Mouse (Mus musculus) spleen, postnatal 10 days (tissue): Measurements from ENCODE around the gene Grm8.

Experiments
- DNase-seq, 2 experiments: peaks; one replicate each; pipeline ENCODE4 v3.0.0; 2021 to 2022; ENCODE audit warnings: low spot score in 2 of 2

Grm8 gene

DNA sequence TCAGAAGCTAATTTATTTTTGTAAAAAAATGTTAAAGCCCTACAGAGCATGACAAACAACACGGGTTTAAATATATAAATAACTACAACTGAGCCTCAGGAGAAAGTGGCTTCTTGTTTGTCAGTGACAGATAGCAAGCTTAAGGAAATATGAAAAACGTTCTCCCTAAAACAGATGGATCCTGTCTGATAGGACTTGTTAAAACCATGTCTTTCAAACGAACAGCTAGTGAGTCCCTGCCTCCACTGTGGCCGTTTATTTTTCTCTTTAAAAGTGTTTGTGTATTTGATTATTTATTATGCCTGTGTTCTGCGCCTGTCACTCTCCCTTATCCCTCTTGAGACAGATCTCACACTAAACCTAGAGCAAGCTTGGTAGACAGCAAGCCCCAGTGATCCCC, 489.9 kb downstream of the Grm8 start:
- no peak for DNase-seq

DNA sequence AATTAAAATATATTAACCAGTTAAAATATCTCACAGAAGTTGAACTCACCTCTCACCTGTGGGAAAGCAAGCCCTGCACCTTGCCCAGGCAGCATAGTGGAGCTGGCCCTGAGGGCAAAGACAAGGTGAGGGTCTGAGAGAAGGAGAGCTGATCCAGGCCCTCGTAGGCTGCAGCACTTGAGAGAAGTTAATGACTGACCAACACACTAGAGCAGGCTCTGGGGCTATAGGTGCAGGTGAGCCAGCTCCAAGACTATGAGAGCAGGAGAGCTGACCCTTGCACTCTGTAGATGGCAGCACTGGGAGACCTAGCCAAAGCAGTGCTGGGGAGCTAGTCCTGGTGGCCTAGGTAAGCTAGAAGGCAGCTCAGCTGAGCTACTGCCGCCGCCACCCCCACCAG, 499.1 kb downstream of the Grm8 start:
- no peak for DNase-seq

DNA sequence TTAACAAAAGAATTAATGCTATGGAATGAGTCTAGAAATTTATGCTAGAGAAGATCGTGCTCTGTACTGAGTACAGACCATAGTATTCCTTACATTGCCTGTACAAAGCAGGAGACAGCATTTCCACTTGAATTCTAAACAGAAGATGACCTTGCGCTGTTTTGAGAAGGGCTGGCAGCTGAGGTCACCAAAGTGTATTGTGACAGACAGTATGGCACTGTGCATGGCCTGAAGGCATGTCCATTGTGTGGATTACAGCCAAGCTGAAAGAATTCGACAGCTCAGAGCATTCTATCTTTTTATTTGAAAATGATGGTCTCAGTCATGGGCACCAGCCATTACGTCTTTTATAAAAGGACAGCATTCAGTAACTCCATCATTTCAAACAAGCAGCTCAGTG, 517.5 kb downstream of the Grm8 start:
- DNase-seq = no peak

DNA sequence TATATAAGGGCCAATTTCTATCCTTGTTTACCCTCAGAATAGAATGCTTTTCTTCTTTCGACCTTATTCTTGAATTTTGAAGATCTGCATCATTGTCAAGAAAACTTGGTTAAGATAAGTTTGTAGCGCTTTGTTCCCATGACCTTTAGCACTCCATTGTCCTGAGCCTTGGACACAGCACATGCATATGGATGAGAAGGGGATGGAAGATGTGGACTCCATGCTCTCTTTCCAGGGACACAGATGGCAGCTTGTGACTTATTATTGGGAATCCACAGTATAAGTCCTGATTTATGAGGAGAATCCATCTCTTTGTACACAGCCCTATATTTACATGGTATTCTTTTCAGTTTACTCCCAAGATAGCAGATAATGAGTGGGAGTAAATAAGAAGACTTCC, 554.5 kb downstream of the Grm8 start:
- no peak for DNase-seq

DNA sequence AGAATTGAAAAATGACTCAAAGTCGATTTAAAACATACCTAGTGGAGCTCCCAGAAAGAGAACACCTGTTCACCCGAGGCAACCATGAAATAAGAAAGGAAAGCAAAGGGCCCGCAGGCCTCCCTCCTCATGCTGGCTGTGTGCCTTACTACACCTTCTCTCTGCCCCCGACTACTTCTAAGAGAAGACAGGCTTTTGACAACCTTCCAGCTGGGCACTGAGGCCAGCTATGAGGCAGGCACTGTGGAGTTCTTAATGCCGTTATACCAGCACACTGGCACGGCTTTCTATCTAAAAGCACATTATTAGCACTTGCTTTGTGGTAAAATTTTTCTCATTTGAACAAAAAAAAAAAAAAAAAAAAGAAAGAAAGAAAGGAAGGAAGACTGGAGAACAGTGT, 589.5 kb downstream of the Grm8 start:
- DNase-seq = no peak

DNA sequence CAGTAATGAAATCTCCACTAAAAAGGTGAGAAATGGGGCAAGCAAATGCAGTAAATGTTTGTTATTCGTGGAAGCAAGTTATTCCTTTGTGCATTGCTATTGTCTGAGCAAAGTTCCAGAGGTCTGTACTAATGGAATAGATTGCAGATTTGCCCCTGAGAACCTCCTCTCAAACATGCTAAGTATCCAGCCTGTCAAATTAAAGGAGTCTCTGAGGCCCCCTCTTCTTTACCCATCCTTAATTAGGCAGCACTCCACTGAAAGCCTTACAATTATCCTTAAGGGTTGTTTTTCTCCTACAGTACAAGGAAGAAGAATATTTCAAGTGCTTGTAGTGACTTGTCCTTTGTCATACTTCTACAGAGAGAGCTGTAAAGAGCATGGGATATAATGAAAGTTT, 617.4 kb downstream of the Grm8 start:
- DNase-seq = no peak

DNA sequence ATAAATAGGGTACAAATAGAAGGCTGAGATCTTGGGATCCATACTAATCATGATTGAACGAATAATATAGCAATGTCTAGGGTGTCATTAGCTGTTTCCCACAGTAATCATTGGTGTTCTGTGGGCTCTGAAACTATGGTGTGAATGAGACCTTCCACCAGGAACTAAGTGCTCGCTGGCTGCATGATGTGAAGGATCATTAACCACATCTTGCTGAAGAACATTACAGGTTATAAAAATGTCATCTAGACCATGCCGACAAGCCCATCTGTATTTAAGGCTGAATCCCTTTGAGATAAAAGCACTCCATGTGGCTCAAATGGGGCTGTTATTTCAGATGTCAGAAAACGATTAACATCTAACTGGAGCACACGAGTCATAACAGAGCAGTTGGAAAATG, 674.0 kb downstream of the Grm8 start:
- DNase-seq = no peak

DNA sequence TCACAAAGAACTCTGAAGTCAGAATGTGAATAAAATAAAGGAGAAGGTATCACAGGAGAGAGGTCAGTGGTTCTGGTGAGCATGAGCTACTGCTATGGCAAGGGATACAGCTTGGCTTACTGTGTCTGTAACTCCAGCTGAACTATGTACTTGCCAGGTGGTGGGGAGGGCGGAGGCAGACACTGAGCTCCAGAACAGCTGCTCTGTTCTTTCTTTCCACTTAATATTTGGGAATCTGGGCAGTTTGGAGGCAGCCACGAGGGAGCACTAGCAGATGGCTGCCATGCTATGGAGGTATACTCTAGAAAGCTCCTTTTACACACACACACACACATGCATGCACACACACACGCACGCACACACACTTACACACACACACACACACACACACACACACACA, 726.5 kb downstream of the Grm8 start:
- no peak for DNase-seq

DNA sequence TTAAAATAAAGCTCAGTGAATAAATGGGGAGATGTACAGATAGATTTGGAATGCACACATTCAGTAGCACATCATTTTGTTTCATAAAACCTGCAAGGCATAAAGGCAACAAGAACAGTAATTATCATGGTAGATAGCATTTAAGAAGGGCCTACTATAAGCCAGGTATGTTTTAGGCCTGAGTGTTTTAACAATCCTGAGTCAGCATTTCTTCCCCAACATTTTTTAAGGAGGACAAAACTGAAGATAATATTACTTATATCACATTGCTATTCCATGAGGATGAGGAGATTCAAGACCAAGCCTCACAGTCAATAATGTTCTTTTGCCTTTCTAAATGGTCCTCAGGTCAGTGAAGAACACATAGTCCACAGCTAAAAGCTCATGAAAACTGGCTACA, 762.6 kb downstream of the Grm8 start:
- DNase-seq = no peak

DNA sequence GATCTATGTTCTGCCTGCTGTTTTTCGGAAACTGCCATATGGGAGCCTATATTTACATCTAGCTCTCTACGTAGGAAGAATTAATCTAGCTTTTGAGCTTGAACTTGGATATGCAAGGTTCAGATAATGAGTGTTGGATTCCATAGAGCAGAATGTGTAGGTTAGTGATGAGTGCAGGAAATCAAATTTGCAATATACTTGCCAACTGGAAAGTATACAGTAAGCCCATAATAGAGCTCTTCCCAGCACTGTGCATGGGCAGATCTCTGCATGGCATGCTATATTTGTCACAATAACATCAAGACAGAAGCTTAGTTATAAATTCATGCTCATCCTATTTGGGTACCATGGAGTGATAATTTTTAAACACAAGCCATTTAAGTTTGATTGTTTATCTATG, 763.9 kb downstream of the Grm8 start:
- no peak for DNase-seq

DNA sequence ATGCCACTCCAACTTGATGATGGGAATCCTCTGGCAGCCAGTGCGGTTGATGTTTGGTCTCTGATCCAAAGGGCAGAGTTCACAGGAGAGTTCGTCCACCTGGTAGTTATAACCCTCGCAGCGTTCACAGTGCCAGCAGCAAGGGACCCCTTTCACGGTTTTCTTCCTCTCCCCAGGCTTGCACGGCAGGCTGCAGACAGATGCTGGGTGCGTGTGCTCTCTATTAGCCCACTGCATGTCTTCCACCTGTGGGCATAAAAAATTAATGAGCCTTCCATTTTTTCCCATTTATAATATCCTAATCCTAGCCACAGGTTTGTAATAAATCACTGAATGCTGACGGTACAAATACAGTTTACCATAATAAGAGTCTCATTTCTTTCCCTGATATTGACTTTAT, 771.2 kb downstream of the Grm8 start:
- no peak for DNase-seq

DNA sequence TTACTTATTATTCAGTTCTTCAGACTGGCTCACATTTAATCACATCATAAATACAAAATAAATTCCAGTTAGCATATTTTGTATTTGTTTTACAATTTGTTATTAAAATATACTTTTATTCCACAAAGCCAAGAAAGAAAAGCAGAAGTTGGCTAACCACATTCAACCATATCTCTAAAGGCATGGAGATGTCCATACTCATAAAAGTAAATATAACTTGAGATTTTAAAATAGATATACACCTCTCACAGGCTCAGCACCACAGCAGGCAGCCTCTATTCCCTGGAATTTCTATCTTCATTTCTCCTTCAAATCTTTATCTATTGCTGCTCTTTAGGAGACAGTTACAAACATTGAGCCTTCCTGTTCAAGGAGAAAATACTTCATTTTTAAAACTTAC, 774.5 kb downstream of the Grm8 start:
- no peak for DNase-seq

DNA sequence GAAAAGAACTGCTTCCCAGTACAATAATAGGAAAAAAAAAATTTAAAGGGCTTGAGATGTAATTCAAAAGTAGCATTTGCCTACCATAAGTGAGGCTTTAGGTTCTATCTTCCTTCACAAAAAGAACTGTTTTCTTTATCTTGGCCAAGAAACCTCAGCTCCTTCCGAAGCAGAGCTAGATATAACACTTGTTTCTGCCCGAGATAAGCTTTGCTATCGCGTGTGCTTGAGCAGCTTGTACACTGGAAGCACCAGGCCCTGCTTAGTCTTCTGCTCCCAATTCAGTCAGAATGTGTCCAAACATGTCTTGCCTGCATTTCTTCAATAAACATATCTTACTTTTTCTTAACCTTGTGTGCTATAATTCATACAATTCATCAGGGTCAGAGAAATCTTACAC, 783.8 kb downstream of the Grm8 start:
- no peak for DNase-seq

DNA sequence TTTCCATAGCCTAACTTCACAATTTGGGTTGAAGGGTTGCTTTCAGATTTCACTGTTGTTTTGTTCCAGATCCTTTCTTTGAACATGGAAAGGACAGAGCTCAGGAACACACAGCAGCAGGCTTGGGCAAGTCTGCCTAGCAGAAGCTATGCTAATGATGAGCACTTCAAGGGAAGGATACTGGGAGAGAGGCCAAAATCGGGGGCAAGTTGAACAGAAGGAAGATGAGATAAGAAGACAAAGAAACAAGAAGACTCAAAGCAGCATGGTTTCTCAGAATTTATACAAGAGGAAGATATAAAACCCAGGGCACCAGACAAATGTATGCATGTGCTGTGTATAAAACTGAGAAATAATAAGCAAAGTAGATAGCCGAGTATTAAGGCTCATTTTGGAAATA, 786.7 kb downstream of the Grm8 start:
- no peak for DNase-seq

DNA sequence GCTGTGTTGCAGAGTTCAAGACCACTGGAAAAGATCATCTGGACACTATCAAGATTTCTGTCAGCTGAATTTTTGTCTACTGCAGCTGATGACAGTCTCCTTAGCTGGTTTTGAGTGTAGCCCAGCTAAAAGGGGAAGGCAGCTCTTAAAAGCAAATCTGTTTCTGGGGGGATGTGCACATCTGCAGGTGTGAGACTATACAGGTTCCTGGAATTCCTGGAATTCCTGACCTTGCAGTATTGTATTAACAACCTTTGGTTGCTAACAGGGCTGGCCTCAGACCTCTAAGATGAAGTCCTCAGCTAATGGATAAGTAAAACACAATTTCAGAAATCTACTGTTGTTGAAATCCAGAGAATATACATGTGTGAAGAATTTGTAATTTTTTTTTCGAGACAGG, 788.7 kb downstream of the Grm8 start:
- DNase-seq = no peak

DNA sequence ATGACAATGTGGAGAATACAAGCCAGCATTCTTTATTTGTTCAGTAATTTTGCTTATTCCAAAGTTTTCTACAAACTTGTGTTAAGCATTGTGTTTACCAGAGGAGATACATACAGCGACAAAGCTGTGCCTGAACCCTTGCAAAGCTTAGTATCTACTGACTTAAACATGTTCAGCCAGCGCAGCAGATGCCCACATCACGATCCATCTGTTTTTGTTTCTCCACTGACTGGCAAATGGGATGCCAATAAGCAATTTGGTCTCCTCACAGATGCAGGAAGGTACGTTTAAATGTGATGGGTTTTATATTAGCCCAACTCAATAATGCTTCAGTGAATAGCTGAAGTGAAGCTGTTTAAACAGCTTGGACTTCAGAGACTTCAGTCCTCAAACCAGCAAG, 794.8 kb downstream of the Grm8 start:
- DNase-seq = no peak

DNA sequence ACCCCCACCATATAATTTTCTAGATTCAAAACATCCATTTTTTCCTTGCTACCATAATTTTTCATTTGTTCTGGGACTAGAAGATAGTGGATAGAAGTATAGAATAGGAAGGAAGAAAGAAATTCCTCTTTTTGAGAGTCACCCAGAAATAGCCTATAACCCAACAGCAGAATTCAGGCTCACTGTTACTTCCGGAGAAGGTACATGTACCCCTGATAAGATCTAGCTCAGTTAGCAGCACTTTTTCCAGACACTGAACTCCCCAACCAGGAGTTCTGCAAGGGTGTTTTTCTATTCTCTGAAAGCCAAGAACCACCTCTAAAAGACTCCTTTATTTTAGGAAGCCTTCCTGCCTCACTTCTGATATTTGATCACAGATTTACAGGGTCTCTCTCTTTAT, 816.4 kb downstream of the Grm8 start:
- DNase-seq = no peak

DNA sequence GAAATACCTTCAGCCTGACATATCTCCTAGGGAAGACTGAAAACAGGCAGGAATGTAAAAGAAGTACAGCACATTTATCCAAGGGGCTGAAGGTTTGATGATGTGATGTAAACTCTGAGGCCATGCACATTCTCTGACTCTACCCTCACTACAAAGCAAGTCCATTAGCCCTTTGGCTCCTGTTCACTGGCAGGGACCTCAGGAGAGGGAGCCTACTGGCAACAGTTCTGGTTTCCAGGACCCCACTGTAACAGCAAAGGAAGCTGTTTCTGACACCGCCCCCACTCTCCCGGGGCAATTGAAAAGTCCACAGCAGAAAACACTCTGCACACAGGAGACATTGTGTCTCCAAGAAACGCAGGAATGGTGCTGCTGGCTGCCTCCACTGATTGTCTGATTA, 817.6 kb downstream of the Grm8 start:
- DNase-seq = no peak

DNA sequence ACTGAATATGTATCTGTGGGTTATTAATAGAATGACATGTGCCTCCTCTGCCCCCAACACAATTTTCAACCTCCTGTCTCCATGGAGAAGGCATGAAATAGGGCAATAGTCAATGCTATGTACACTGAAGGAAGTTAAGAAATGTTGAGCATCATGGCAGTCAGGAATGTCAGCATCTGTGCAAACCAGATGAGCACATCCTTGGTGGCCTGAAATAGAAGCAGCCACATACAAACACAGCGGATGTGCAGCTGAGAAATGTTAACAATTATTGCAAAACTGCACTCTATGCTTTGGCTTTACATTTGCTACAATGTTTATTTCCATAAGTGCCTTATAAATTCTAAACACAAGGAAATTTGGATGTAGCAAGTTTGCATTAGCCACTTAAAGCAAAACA, 819.0 kb downstream of the Grm8 start:
- no peak for DNase-seq

DNA sequence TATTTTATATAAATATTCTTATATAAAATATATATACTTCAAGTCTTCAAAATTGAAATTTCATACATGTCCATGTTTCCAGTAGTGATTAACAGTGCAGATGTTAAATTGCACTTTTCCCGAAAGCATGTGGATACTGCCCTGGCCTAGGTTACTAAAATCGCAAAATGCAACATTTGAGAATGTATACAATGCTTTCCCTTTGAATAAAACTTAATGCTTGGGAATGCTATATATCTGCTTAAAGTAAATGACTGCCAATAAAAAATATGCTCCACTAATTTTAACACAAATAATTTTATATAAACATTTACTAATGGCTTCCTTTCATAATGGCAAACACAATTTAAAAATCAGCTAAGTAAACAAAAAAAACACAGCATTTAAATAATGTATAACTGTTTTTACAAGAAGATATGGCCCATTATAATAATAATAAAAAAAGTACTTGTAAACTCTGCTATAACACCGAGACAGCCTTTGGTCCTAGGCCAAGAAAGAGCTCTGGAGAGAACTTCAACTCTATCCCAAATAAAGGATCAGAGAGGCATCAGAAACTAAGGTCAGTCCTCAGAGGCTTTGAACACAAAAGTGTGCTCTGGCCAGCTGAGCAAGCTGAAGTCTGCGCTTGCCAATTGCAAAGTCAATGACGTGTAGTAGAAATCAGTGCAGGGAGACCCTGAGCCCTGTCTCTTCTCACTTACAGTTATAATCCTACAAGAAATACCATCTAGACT, 820.5 kb downstream of the Grm8 start:
- no peak for DNase-seq

DNA sequence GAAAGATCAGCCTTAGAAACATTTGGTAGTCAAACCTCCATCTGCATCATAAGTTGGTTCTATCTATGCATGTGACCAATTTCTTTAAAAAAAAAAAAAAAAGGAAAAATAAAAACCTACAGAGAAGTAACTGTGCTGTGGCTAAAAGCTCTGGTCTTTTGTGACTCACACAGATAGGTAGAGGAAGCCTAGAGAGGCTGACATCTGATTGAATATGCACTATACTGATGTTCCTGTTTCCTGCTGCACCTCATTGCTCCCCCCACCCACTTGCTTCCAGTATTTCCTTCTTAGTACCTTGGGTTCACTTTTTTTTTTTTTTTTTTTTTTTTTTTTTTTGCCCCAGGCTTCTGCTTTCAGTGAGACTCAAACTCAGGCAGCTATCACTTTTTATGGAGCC, 824.6 kb downstream of the Grm8 start:
- DNase-seq = no peak

DNA sequence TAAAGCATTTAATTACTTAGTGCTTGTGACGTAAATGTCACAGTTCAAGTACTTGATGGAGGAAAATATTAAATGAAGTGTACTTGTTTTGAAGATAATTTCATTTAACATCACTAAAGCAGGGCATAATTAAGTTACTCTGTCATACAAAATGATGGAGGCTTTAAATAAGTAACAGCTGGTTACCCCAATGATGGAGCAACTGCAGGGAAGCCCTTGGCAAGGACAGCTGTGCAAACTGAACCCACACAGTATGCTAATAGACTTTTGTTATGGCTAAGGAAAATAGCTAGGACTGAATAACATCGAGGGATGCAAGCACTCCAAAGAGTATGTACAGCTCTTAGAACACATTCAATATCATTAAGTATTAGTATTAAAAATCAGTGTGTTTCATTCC, 829.6 kb downstream of the Grm8 start:
- DNase-seq = no peak

DNA sequence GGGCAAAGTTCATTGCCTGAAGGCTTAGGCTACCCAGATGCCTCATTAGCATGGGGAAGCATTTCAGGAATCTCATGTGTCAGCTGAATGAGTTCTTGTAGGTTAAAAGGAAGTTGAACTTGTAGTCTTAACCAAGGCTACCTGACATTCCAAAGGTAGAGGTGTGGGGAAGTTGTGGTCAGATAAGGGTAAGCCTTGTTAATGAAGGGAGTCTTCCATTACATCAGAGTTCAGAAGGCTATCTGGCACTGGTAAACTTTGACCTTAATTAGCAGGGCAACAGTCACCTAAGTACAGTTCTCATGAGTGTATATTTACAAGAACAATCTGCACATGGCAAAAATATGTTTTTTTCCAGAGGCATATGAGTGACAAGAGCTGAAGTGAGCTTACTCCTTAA, 870.0 kb downstream of the Grm8 start:
- no peak for DNase-seq

DNA sequence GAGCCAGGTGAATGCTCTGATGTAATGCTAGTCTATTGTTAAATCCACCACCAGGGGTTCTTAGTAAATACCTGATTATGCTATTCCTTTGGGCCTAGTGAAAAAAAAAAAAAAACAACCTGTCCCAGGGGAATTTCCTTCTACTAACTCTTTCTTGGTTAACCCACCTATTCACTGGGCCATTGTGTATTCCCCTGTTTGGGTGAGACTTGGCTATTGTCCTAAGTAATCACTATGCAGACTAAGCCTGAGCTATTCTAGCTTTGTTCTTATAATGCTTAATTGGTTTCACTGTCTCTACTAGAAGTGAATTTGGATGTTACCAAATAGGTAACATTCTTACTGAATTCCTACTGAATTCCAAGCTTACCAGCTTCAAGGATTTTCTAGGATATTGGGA, 872.4 kb downstream of the Grm8 start:
- no peak for DNase-seq

DNA sequence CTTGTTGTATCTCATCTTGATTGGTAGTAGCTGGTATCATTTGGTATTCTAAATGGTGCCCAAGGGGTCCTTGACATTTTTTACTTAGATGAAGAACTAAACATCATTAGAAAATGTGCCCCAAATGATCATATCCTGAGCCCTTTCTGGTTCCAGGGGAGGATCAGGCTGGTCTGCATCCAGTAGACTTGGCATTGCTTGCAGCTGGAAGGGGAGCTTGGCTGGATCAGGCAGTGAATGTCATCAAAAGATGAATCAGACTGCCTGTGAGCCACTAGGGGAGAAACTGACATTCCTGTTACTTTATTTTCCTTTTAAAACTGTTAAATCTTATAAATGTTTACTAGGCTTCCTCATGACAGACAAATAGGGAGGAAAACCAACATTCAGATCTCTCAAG, 894.6 kb downstream of the Grm8 start:
- no peak for DNase-seq
